Mouse (Mus musculus): ENCODE data around the gene Stk25. TPM values are rescaled to one million over a fixed set of nuclear protein-coding genes. Genes with fewer than 3 reads are reported as not detected.

Gene Stk25
- total RNA-seq (2023) = 118 TPM

DNA sequence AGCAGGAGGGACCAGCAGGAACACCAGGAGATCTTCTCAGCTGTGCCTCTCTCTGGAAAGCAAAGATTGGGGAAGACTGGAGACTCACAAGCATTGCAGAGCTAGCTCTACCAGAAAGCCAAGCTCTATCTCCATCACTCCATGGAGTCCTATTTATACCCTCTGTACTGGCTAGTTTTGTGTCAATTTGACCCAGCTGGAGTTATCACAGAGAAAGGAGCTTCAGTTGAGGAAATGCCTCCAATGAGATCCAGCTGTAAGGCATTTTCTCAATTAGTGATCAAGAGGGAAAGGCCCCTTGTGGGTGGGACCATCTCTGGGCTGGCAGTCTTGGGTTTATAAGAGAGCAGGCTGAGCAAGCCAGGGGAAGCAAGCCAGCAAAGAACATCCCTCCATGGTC is at the start of gene Stk25:
Gene Stk25 (minus strand): TSS at position 101 of the 400 bp plus-strand sequence.

GRCm38 (mm10) chr1:93685401-93686244 is 27.2 kb upstream of the Stk25 start, which contains the start of gene Bok:
Gene Bok (plus strand): TSS chr1:93685660.

Other genes starting within 250 kb of the Stk25 start
- gene Hdlbp, start 179.8 kb downstream of the Stk25 start, total RNA-seq (2023) = 109 TPM
- gene Farp2, start 146.6 kb downstream of the Stk25 start, total RNA-seq (2023) = 4.5 TPM
- gene Bok, start 27.0 kb upstream of the Stk25 start, total RNA-seq (2023) = not detected
- 95.2 TPM for gene Atg4b, start 92.8 kb upstream of the Stk25 start, total RNA-seq (2023)
- gene Thap4, start 96.2 kb upstream of the Stk25 start, total RNA-seq (2023) = 16.2 TPM
- 50.3 TPM for gene Dtymk, start 143.3 kb upstream of the Stk25 start, total RNA-seq (2023)
- 34.2 TPM for gene Ing5, start 145.3 kb upstream of the Stk25 start, total RNA-seq (2023)
- gene D2hgdh, start 166.2 kb upstream of the Stk25 start, total RNA-seq (2023) = 58.5 TPM
- gene Gal3st2, start 202.6 kb upstream of the Stk25 start, total RNA-seq (2023) = 0.58 TPM